Comparison of ENCODE assay signal across 8 mouse cellular contexts in genomic region chr4:135855536-135856222, GRCm38 (mm10). TPM values are rescaled to one million over a fixed set of nuclear protein-coding genes. Genes with fewer than 3 reads are reported as not detected.
A peak's percentile ranks its signal among the peaks of the same experiment; 100 is the strongest.
DNase-seq lines count a peak whose midpoint lies in the region; ATAC-seq lines count a peak whose summit lies in the region.

Gene Srsf10, plus strand, starts transcription at chr4:135855747.

- WGBS in hindbrain, embryonic 13.5 days, result under 1% methylated on average over 67 of the region's 67 CpGs

- H3K27ac ChIP-seq in hindbrain, embryonic 13.5 days, result peak within 1 kb of the TSS; percentile 99

- peak within 1 kb of the TSS; percentile 97 for H3K9ac ChIP-seq in hindbrain, embryonic 13.5 days

- no peaks in the 10 kb centered on the region for H3K9me3 ChIP-seq in hindbrain, embryonic 13.5 days

- peak within 1 kb of the TSS; percentile 93 for H3K4me3 ChIP-seq in hindbrain, embryonic 13.5 days

- no peaks in the 10 kb centered on the region for H3K36me3 ChIP-seq in hindbrain, embryonic 13.5 days

- peak within 1 kb of the TSS; percentile 84 for H3K4me2 ChIP-seq in hindbrain, embryonic 13.5 days

- H3K4me1 ChIP-seq in hindbrain, embryonic 13.5 days (replicated peaks), result peaks cover 47% of the 10 kb centered on the region

- peak; percentile 97 for DNase-seq in NIH3T3 (ENCODE audit: low read depth)
- DNase-seq in cerebellum, postnatal 10 days, result peak; percentile 98 to 99
- peak; percentile 92 to 93 for DNase-seq in frontal cortex, postnatal 14 days (ENCODE audit: low spot score in 2 of 2)
- peak; percentile 92 to 94 for DNase-seq in layer of hippocampus, postnatal 36 days
- DNase-seq in lung, postnatal 36 days, result peak; percentile 96
- DNase-seq in retina, postnatal 1 day, result peak; percentile 99
- DNase-seq in urinary bladder, adult 18-20 months (ENCODE audit: low spot score in 2 of 2), result peak; percentile 87 to 94

- no peaks in the 10 kb centered on the region for H3K27me3 ChIP-seq in hindbrain, embryonic 13.5 days

- peak; percentile 97 for ATAC-seq in hindbrain, embryonic 13.5 days (ENCODE audit: low FRiP score)

RNA-seq across cellular contexts. Expression of gene Srsf10, which starts in this region (rescaled TPM):
- polyA plus RNA-seq in hindbrain, embryonic 13.5 days (2015; fragmentation: Nextera tagmentation; extraction: Ambion mirVana), result 228 and 241 TPM in 2 replicates
- total RNA-seq in layer of hippocampus, postnatal 36 days (2021), result 100 to 1,000 TPM in 1 of 2 experiments, 10 to 100 TPM in 1; 93.9 to 103 TPM

Comparison
In these comparisons a context has a peak if more than half of its experiments do, and no peak if none do; other contexts are left out.
1. Peak in every context shown above with its lines: DNase-seq, ATAC-seq, H3K4me3 ChIP-seq and H3K27ac ChIP-seq.